In the genomic region with DNA sequence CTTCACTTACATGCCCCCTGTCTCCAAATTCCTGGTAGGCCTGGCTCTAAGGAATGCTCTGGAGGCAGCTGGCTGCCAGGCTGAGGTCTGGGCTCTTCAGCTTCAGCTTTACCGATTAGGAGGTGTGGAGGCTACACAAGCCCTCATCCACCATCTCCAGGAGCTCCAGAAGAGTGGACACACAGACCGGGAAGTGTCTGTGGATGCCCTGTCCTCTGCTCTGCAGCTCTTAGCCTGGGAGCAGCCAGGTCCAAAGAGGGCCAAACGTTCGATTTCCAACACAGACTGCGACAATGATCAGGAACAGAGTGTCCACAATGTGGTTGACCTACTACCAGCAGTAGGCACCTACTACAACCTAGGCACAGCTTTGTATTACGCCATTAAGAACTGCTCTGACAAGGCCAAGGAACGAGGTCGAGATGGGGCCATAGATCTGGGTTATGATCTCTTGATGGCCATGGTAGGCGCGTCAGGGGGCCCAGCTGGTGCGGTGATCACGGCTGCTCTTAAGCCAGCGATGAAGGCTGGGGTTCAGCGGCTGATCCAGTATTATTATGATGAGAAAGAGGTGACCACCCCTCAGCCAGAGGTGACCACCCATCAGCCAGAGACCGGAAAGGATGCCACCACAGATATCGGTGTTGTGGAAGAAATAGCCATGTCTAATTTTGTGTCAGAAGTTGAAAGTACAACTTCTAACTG, we compare ENCODE assay signal across 8 mouse cellular contexts. TPM values are rescaled to one million over a fixed set of nuclear protein-coding genes. Genes with fewer than 3 reads are reported as not detected.
DNase-seq lines count a peak whose midpoint lies in the region; ATAC-seq and TF ChIP-seq lines count a peak whose summit lies in the region.

No protein-coding gene starts in this region.

- DNase-seq in cerebellum, adult 9-10 months, result peak; percentile 53
- no peak for DNase-seq in cerebellum, postnatal 10 days
- DNase-seq in kidney, postnatal 0 days (ENCODE audit: low spot score), result no peak
- DNase-seq in kidney, postnatal 36 days, result no peak
- DNase-seq in embryonic facial prominence, embryonic 14.5 days (ENCODE audit: low spot score), result no peak
- no peak for DNase-seq in urinary bladder, postnatal 4 days (ENCODE audit: low spot score in 2 of 2)
- DNase-seq in cerebellum, postnatal 4 days (ENCODE audit: low spot score in 2 of 2), result no peak

- WGBS in kidney, postnatal 0 days, result 91% methylated on average over 16 of the region's 16 CpGs
- 90% methylated on average over 16 of the region's 16 CpGs for WGBS in embryonic facial prominence, embryonic 14.5 days
- 79% methylated on average over 16 of the region's 16 CpGs for WGBS in liver, embryonic 15.5 days (ENCODE audit: insufficient replicate concordance)

- no peak overlapping the region for H3K27ac ChIP-seq in kidney, postnatal 0 days
- no peak overlapping the region for H3K27ac ChIP-seq in embryonic facial prominence, embryonic 14.5 days (replicated peaks; ENCODE audit: low read depth, low read length)
- H3K27ac ChIP-seq in liver, embryonic 15.5 days (replicated peaks), result peak overlapping the region; percentile 73

- ATAC-seq in kidney, postnatal 0 days (replicated peaks; ENCODE audit: low FRiP score, low read depth), result no peak
- no peak for ATAC-seq in embryonic facial prominence, embryonic 14.5 days (ENCODE audit: low read depth)
- ATAC-seq in liver, embryonic 15.5 days (ENCODE audit: insufficient read depth), result no peak

- TF ChIP-seq CTCF in kidney, postnatal 0 days (IDR thresholded peaks at IDR 0.05; ENCODE audit: low read depth), result no peak

- no peaks in the 10 kb centered on the region for H3K27me3 ChIP-seq in kidney, postnatal 0 days (ENCODE audit: insufficient read depth, low read length)
- H3K27me3 ChIP-seq in embryonic facial prominence, embryonic 14.5 days (replicated peaks; ENCODE audit: control insufficient read depth, insufficient read depth, low read length), result no peaks in the 10 kb centered on the region
- no peaks in the 10 kb centered on the region for H3K27me3 ChIP-seq in liver, embryonic 15.5 days

- H3K4me2 ChIP-seq in kidney, postnatal 0 days (ENCODE audit: low read length), result peak overlapping the region; percentile 70; the same call in 1 of the 2 replicates
- H3K4me2 ChIP-seq in embryonic facial prominence, embryonic 14.5 days (ENCODE audit: low read depth, low read length), result peak overlapping the region; percentile 73; the same call in 1 of the 2 replicates
- peak overlapping the region; percentile 83 for H3K4me2 ChIP-seq in liver, embryonic 15.5 days

- H3K36me3 ChIP-seq in kidney, postnatal 0 days (ENCODE audit: insufficient read depth, low read length), result no peaks in the 10 kb centered on the region
- no peaks in the 10 kb centered on the region for H3K36me3 ChIP-seq in embryonic facial prominence, embryonic 14.5 days (ENCODE audit: control insufficient read depth, insufficient read depth, low read length)
- no peaks in the 10 kb centered on the region for H3K36me3 ChIP-seq in liver, embryonic 15.5 days (replicated peaks)

- H3K9me3 ChIP-seq in kidney, postnatal 0 days (replicated peaks; ENCODE audit: low read length), result no peaks in the 10 kb centered on the region
- no peaks in the 10 kb centered on the region for H3K9me3 ChIP-seq in embryonic facial prominence, embryonic 14.5 days (ENCODE audit: control insufficient read depth, low read length)
- no peaks in the 10 kb centered on the region for H3K9me3 ChIP-seq in liver, embryonic 15.5 days (replicated peaks)

- peak overlapping the region; percentile 51; the same call in 1 of the 2 replicates for H3K9ac ChIP-seq in kidney, postnatal 0 days (ENCODE audit: low read depth, low read length)
- no peak overlapping the region for H3K9ac ChIP-seq in embryonic facial prominence, embryonic 14.5 days (ENCODE audit: low read depth, low read length)
- peak overlapping the region; percentile 59; the same call in 1 of the 2 replicates for H3K9ac ChIP-seq in liver, embryonic 15.5 days

- no peaks in the 10 kb centered on the region; the same call in 1 of the 2 replicates for H3K4me1 ChIP-seq in kidney, postnatal 0 days (replicated peaks; ENCODE audit: insufficient read depth, low read length)
- H3K4me1 ChIP-seq in embryonic facial prominence, embryonic 14.5 days (ENCODE audit: control insufficient read depth, insufficient read depth, low read length), result no peaks in the 10 kb centered on the region
- H3K4me1 ChIP-seq in liver, embryonic 15.5 days (replicated peaks), result peaks cover 28% of the 10 kb centered on the region

- H3K4me3 ChIP-seq in kidney, postnatal 0 days (replicated peaks; ENCODE audit: low read depth, low read length), result 0 out of 2 replicates have a peak overlapping the region, but pooled peaks have one; percentile 88
- H3K4me3 ChIP-seq in embryonic facial prominence, embryonic 14.5 days (ENCODE audit: low read depth, low read length), result no peak overlapping the region
- H3K4me3 ChIP-seq in liver, embryonic 15.5 days (replicated peaks), result peak overlapping the region; percentile 79

RNA-seq across cellular contexts. Expression of gene Apof, which starts 0.9 kb away (rescaled TPM):
- polyA plus RNA-seq in kidney, postnatal 0 days (2015; fragmentation: Nextera tagmentation; extraction: Ambion mirVana), result 0.21 and 0.42 TPM in 2 replicates
- not detected in 2 replicates for polyA plus RNA-seq in embryonic facial prominence, embryonic 14.5 days (2014; fragmentation: Nextera tagmentation; extraction: Ambion mirVana)
- polyA plus RNA-seq in liver, embryonic 15.5 days (2015; fragmentation: Nextera tagmentation; extraction: Ambion mirVana), result 147 and 195 TPM in 2 replicates

RNA-seq across cellular contexts. Expression of gene Stat2, which starts 1.0 kb away (rescaled TPM):
- polyA plus RNA-seq in kidney, postnatal 0 days (2015; fragmentation: Nextera tagmentation; extraction: Ambion mirVana), result 9.0 and 10.9 TPM in 2 replicates
- polyA plus RNA-seq in embryonic facial prominence, embryonic 14.5 days (2014; fragmentation: Nextera tagmentation; extraction: Ambion mirVana), result 13.4 and 13.5 TPM in 2 replicates
- polyA plus RNA-seq in liver, embryonic 15.5 days (2015; fragmentation: Nextera tagmentation; extraction: Ambion mirVana), result 6.8 and 8.4 TPM in 2 replicates

RNA-seq across cellular contexts. Expression of gene Apon, which starts 15.5 kb away (rescaled TPM):
- polyA plus RNA-seq in kidney, postnatal 0 days (2015; fragmentation: Nextera tagmentation; extraction: Ambion mirVana), result 0.11 and 0.34 TPM in 2 replicates
- polyA plus RNA-seq in embryonic facial prominence, embryonic 14.5 days (2014; fragmentation: Nextera tagmentation; extraction: Ambion mirVana), result 0.24 and 0.30 TPM in 2 replicates
- polyA plus RNA-seq in liver, embryonic 15.5 days (2015; fragmentation: Nextera tagmentation; extraction: Ambion mirVana), result 1.1 and 1.3 TPM in 2 replicates

RNA-seq across cellular contexts. Expression of gene Il23a, which starts 29.2 kb away (rescaled TPM):
- polyA plus RNA-seq in kidney, postnatal 0 days (2015; fragmentation: Nextera tagmentation; extraction: Ambion mirVana), result 0.13 and 0.16 TPM in 2 replicates
- polyA plus RNA-seq in embryonic facial prominence, embryonic 14.5 days (2014; fragmentation: Nextera tagmentation; extraction: Ambion mirVana), result 0.20 and 0.29 TPM in 2 replicates
- polyA plus RNA-seq in liver, embryonic 15.5 days (2015; fragmentation: Nextera tagmentation; extraction: Ambion mirVana), result not detected in 2 replicates

RNA-seq across cellular contexts. Expression of gene Pan2, which starts 33.8 kb away (rescaled TPM):
- 26.5 and 28.5 TPM in 2 replicates for polyA plus RNA-seq in kidney, postnatal 0 days (2015; fragmentation: Nextera tagmentation; extraction: Ambion mirVana)
- 23.6 and 23.8 TPM in 2 replicates for polyA plus RNA-seq in embryonic facial prominence, embryonic 14.5 days (2014; fragmentation: Nextera tagmentation; extraction: Ambion mirVana)
- 12.9 and 14.3 TPM in 2 replicates for polyA plus RNA-seq in liver, embryonic 15.5 days (2015; fragmentation: Nextera tagmentation; extraction: Ambion mirVana)

Comparison
In these comparisons a context has a peak if more than half of its experiments do, and no peak if none do; other contexts are left out.
1. RNA of gene Apof, which starts 0.9 kb away (polyA plus RNA-seq): 147 to 195 TPM in liver, embryonic 15.5 days; 0.21 to 0.42 TPM in kidney, postnatal 0 days and not detected in embryonic facial prominence, embryonic 14.5 days; every median in the first group is over 100 times any median in the second.
2. Peak in every context shown above with its lines, with median percentiles within 50 percentile points of each other: H3K4me2 ChIP-seq.